Mouse (Mus musculus) erythroblast, embryonic 14.5 days (primary cell): Measurements from ENCODE around the gene H2-DMb1. TPM values are rescaled to one million over a fixed set of nuclear protein-coding genes. Genes with fewer than 3 reads are reported as not detected.
A peak's percentile ranks its signal among the peaks of the same experiment; 100 is the strongest.

Experiments used
- H3K27me3 ChIP-seq: 2 replicates; pipeline ENCODE4 v1.6.1; 2012; ENCODE audit warnings: inconsistent platforms; ENCODE audit not compliant: control insufficient read depth
- H3K36me3 ChIP-seq: 2 replicates; pipeline ENCODE4 v1.6.1; 2012; ENCODE audit warnings: mild to moderate bottlenecking, inconsistent platforms; ENCODE audit not compliant: control insufficient read depth
- H3K4me1 ChIP-seq: 2 replicates; pipeline ENCODE4 v1.6.1; 2012; ENCODE audit warnings: inconsistent platforms; ENCODE audit not compliant: control insufficient read depth
- H3K4me3 ChIP-seq: replicated peaks from 2 replicates; pipeline ENCODE3; 2012; ENCODE audit warnings: moderate library complexity, mild to moderate bottlenecking, inconsistent platforms
- H3K9me3 ChIP-seq: 2 replicates; pipeline ENCODE4 v1.6.1; 2012; ENCODE audit warnings: low read length, inconsistent platforms, mixed read lengths; ENCODE audit not compliant: control insufficient read depth
- GATA1 ChIP-seq: IDR thresholded peaks from 2 replicates; pipeline ENCODE4 v1.6.1; 2012; ENCODE audit warnings: low read length, inconsistent platforms, mixed read lengths
- TAL1 ChIP-seq: IDR thresholded peaks from 3 replicates; pipeline ENCODE4 v1.6.1; 2012; ENCODE audit warnings: low read length, inconsistent platforms, mixed read lengths
- polyA plus RNA-seq: library from polyadenylated mRNA; stranded (reverse); fragments of >175 nt; gene quantifications from 2 replicates; pipeline ENCODE4 v1.2.3, GENCODE M21; 2012

H2-DMb1 gene
- polyA plus RNA-seq, 1 experiment: not detected

- H3K27me3 ChIP-seq: no peaks in the 10 kb centered on the region
- TF ChIP-seq GATA1 (no peak), TAL1 (no peak)
- no peaks in the 10 kb centered on the region for H3K9me3 ChIP-seq
- peaks cover 61% of the 10 kb centered on the region for H3K4me1 ChIP-seq
- peak overlapping the region; percentile 100 for H3K4me3 ChIP-seq
- H3K36me3 ChIP-seq: peaks cover 71% of the 10 kb centered on the region
Observed at GRCm38 (mm10) chr17:34116736-34117370, 36.0 kb upstream of the H2-DMb1 start.

- Histone ChIP-seq H3K27me3 (no peaks in the 10 kb centered on the region), H3K4me1 (peaks cover 66% of the 10 kb centered on the region), H3K36me3 (peaks cover 64% of the 10 kb centered on the region), H3K9me3 (no peaks in the 10 kb centered on the region), H3K4me3 (peak overlapping the region; percentile 100)
- TF ChIP-seq TAL1: no peak
Observed at GRCm38 (mm10) chr17:34117421-34118112, 35.3 kb upstream of the H2-DMb1 start.

- Histone ChIP-seq H3K4me1 (peaks cover 73% of the 10 kb centered on the region), H3K9me3 (no peaks in the 10 kb centered on the region), H3K36me3 (peaks cover 57% of the 10 kb centered on the region), H3K4me3 (peak overlapping the region; percentile 100), H3K27me3 (no peaks in the 10 kb centered on the region)
- TF ChIP-seq TAL1: no peak
- no peak for TF ChIP-seq GATA1
Observed at GRCm38 (mm10) chr17:34118113-34118872, 34.6 kb upstream of the H2-DMb1 start.

GRCm38 (mm10) chr17:34118873-34119248 lies 34.0 kb upstream of the H2-DMb1 start:
- Histone ChIP-seq H3K4me3 (peak overlapping the region; percentile 100), H3K4me1 (peaks cover 79% of the 10 kb centered on the region), H3K27me3 (no peaks in the 10 kb centered on the region), H3K36me3 (peaks cover 52% of the 10 kb centered on the region), H3K9me3 (no peaks in the 10 kb centered on the region)
- TF ChIP-seq GATA1 (no peak), TAL1 (no peak)

GRCm38 (mm10) chr17:34119249-34120179 lies 33.4 kb upstream of the H2-DMb1 start, which contains the start of gene H2-DMa:
H2-DMa (plus strand) TSS chr17:34119541.
- Histone ChIP-seq H3K4me1 (peaks cover 83% of the 10 kb centered on the region), H3K4me3 (peak within 1 kb of the TSS; percentile 100), H3K36me3 (peaks cover 47% of the 10 kb centered on the region), H3K27me3 (no peaks in the 10 kb centered on the region), H3K9me3 (no peaks in the 10 kb centered on the region)
- TF ChIP-seq TAL1 (no peak), GATA1 (no peak)

- peak overlapping the region; percentile 100 for H3K4me3 ChIP-seq
- H3K27me3 ChIP-seq: no peaks in the 10 kb centered on the region
- peaks cover 83% of the 10 kb centered on the region for H3K4me1 ChIP-seq
- TF ChIP-seq TAL1: no peak
- H3K36me3 ChIP-seq: peaks cover 40% of the 10 kb centered on the region
- no peaks in the 10 kb centered on the region for H3K9me3 ChIP-seq
Observed at GRCm38 (mm10) chr17:34120180-34120723, 32.6 kb upstream of the H2-DMb1 start.

- Histone ChIP-seq H3K27me3 (no peaks in the 10 kb centered on the region), H3K4me1 (peaks cover 79% of the 10 kb centered on the region), H3K4me3 (peak overlapping the region; percentile 100), H3K9me3 (no peaks in the 10 kb centered on the region), H3K36me3 (peaks cover 35% of the 10 kb centered on the region)
- TF ChIP-seq TAL1: no peak
- no peak for TF ChIP-seq GATA1
Observed at GRCm38 (mm10) chr17:34120814-34121171, 32.1 kb upstream of the H2-DMb1 start.

- H3K4me3 ChIP-seq: peak overlapping the region; percentile 100
- H3K4me1 ChIP-seq: peaks cover 75% of the 10 kb centered on the region
- H3K27me3 ChIP-seq: no peaks in the 10 kb centered on the region
- TF ChIP-seq GATA1 (no peak), TAL1 (no peak)
- no peaks in the 10 kb centered on the region for H3K9me3 ChIP-seq
- H3K36me3 ChIP-seq: peaks cover 31% of the 10 kb centered on the region
Observed at GRCm38 (mm10) chr17:34121172-34121878, 31.5 kb upstream of the H2-DMb1 start.
